Mouse (Mus musculus): ENCODE measurements around the gene Zbtb2. TPM values are rescaled to one million over a fixed set of nuclear protein-coding genes. Genes with fewer than 3 reads are reported as not detected.
A peak's percentile ranks its signal among the peaks of the same experiment; 100 is the strongest.

Zbtb2 gene
- polyA plus RNA-seq, 1 experiment, result 2.3 TPM

DNA sequence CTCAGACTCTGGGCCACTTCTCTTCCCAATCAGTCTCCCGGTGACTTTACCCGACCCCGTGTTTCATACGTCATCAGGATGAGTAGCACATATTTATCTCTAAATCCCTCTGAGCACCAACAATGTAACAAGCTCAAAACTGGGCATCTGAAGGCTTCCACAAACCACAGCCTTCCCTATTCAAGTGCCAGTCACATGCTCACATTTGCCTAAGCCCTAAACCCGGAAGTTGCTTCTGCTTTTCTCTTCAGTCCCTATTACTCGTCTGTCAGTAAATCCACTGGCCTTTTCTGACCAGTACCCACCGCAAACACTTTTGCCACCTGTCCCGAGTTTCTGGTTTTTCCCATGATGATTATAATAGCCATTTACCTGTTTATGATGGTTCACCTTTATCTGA lies 42.5 kb upstream of the Zbtb2 start:
- H3K4me1 ChIP-seq (ENCODE audit: control insufficient read depth, insufficient read depth, low read length), result peaks cover 7% of the 10 kb centered on the region
- H3K27ac ChIP-seq (ENCODE audit: control insufficient read depth, insufficient read depth, low read depth, low read length), result peak overlapping the region; percentile 63
- peak overlapping the region; percentile 85 for H3K4me3 ChIP-seq (ENCODE audit: control insufficient read depth, low read depth, low read length)
- H3K27me3 ChIP-seq (ENCODE audit: control insufficient read depth, insufficient read depth, low read length), result no peaks in the 10 kb centered on the region
- no peaks in the 10 kb centered on the region for H3K36me3 ChIP-seq (ENCODE audit: control insufficient read depth, insufficient read depth, low read length)
- TF ChIP-seq CTCF (IDR thresholded peaks at IDR 0.05; ENCODE audit: control insufficient read depth, insufficient read depth, insufficient replicate concordance, low read depth, low read length) (no peak), POLR2A (IDR thresholded peaks at IDR 0.05; ENCODE audit: control insufficient read depth, low read depth, low read length) (no peak)

DNA sequence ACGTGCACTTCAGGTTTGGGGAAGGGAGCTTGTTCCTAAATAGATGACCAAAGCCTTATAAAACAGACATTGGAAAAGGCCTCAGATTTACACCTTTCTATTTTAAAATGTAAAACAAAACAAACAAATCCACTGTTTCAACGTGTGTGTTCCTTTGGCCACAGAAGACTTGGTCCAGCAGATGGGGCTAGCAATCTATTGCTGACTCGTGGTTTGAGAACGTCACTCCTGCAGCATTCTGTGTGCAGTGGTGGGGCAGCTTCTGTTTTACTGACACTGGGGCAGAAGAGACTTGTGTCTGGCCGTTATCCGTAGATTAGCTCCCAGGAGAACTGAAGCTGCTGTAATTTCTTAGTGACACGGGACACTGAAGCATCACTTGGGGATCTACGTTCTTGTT lies 37.3 kb upstream of the Zbtb2 start:
- H3K27ac ChIP-seq (ENCODE audit: control insufficient read depth, insufficient read depth, low read depth, low read length), result no peak overlapping the region
- H3K36me3 ChIP-seq (ENCODE audit: control insufficient read depth, insufficient read depth, low read length), result no peaks in the 10 kb centered on the region
- peaks cover 10% of the 10 kb centered on the region for H3K4me1 ChIP-seq (ENCODE audit: control insufficient read depth, insufficient read depth, low read length)
- no peaks in the 10 kb centered on the region for H3K27me3 ChIP-seq (ENCODE audit: control insufficient read depth, insufficient read depth, low read length)
- TF ChIP-seq CTCF (IDR thresholded peaks at IDR 0.05; ENCODE audit: control insufficient read depth, insufficient read depth, insufficient replicate concordance, low read depth, low read length) (no peak), POLR2A (IDR thresholded peaks at IDR 0.05; ENCODE audit: control insufficient read depth, low read depth, low read length) (no peak)
- no peak overlapping the region for H3K4me3 ChIP-seq (ENCODE audit: control insufficient read depth, low read depth, low read length)

DNA sequence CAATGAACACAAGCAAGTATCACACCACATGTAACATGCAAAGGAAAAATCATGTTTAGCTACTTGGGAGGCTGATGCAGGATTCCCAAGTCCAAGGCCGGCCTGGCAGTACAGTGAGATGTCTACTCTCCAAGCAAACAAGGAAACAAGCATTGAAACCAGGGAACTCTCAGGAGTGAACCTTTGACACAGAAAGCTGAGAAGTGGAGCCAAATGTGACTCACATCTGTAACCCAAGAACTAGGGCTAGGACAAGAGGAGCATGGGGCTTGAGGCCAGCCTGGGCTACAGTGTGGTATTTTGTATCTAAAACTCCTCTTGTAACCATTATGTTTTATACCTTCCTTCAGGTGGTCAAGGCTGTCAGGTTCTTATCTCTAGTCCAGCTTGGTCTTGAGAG lies 19.3 kb upstream of the Zbtb2 start:
- H3K36me3 ChIP-seq (ENCODE audit: control insufficient read depth, insufficient read depth, low read length), result no peaks in the 10 kb centered on the region
- H3K27ac ChIP-seq (ENCODE audit: control insufficient read depth, insufficient read depth, low read depth, low read length), result no peak overlapping the region
- no peak overlapping the region for H3K4me3 ChIP-seq (ENCODE audit: control insufficient read depth, low read depth, low read length)
- TF ChIP-seq POLR2A (IDR thresholded peaks at IDR 0.05; ENCODE audit: control insufficient read depth, low read depth, low read length) (no peak), CTCF (IDR thresholded peaks at IDR 0.05; ENCODE audit: control insufficient read depth, insufficient read depth, insufficient replicate concordance, low read depth, low read length) (no peak)
- no peaks in the 10 kb centered on the region for H3K27me3 ChIP-seq (ENCODE audit: control insufficient read depth, insufficient read depth, low read length)
- H3K4me1 ChIP-seq (ENCODE audit: control insufficient read depth, insufficient read depth, low read length), result no peaks in the 10 kb centered on the region

DNA sequence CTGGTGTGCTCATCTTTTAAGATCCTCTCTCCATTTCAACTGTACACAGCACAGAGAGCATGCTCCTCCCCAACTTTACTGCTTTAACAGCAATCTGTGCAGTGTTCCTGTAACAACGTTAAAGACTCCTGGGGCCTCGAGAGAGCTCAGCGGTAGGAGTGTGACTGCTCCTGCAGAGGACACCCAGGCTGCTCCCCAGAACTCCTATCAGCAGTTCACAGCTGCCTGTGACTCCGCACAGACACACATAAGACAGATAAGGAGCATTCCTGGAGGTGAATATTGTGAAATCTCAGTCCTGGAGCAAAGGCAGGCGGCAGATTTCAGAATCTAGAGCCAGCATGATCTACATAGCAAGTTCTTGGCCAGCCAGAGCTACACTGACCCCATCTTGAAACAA lies 17.6 kb upstream of the Zbtb2 start:
- H3K36me3 ChIP-seq (ENCODE audit: control insufficient read depth, insufficient read depth, low read length), result no peaks in the 10 kb centered on the region
- no peak overlapping the region for H3K27ac ChIP-seq (ENCODE audit: control insufficient read depth, insufficient read depth, low read depth, low read length)

DNA sequence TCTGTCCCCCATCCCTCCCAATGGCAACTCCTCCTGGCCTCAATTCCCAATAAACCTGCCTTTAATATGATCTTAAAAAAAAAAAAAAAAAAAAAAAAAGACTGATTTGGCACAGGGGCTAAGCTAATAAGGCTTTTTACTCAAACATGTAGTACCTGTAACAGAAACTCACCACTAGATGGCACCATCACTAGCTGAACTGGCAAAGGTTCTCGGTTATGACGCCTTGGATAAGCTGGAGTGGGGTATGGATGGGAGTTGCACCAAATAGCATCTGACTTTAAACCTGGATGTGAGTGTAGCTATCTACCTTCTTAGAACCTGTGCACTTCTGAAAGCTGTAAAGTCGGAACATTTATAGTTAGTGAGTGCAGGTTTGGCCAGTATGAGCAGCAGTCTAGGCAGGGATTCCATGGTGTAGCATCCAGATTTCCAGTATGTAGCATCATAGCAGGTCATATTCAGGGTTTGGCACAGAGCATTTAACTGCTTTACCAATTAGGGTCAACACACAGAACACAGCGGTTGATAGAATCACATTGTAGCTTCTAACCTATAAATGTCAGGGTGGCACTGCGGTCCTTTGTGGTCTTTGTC lies 17.1 kb upstream of the Zbtb2 start:
- no peaks in the 10 kb centered on the region for H3K36me3 ChIP-seq (ENCODE audit: control insufficient read depth, insufficient read depth, low read length)
- no peak overlapping the region for H3K4me3 ChIP-seq (ENCODE audit: control insufficient read depth, low read depth, low read length)

More for the DNA sequence above, 17.6 kb upstream of the Zbtb2 start:
- no peak for TF ChIP-seq CTCF (IDR thresholded peaks at IDR 0.05; ENCODE audit: control insufficient read depth, insufficient read depth, insufficient replicate concordance, low read depth, low read length)
- TF ChIP-seq POLR2A (IDR thresholded peaks at IDR 0.05; ENCODE audit: control insufficient read depth, low read depth, low read length), result no peak
- Histone ChIP-seq H3K27me3 (ENCODE audit: control insufficient read depth, insufficient read depth, low read length) (no peaks in the 10 kb centered on the region), H3K4me3 (ENCODE audit: control insufficient read depth, low read depth, low read length) (no peak overlapping the region), H3K4me1 (ENCODE audit: control insufficient read depth, insufficient read depth, low read length) (no peaks in the 10 kb centered on the region)

DNA sequence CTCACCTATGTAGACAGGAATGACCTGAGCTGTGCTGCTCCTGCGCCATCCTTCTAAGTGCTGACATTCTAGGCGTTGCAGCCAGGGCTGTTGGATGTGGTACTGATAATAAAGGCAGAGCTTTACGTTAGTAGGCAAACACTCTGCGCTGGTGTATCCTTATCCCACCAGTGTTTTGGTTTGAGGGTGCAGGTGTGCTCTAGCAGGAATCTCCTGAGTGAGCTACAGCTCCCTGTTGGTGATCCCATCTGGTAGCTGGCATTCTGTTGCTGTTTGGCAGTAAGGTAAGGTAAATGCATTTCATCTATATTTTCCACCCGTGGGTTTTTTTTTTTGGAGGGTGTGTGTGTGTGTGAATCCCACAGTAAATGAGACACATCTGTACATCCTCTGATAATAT lies 10.2 kb upstream of the Zbtb2 start:
- Histone ChIP-seq H3K4me1 (ENCODE audit: control insufficient read depth, insufficient read depth, low read length) (no peaks in the 10 kb centered on the region), H3K4me3 (ENCODE audit: control insufficient read depth, low read depth, low read length) (no peak overlapping the region), H3K36me3 (ENCODE audit: control insufficient read depth, insufficient read depth, low read length) (no peaks in the 10 kb centered on the region), H3K27ac (ENCODE audit: control insufficient read depth, insufficient read depth, low read depth, low read length) (no peak overlapping the region), H3K27me3 (ENCODE audit: control insufficient read depth, insufficient read depth, low read length) (no peaks in the 10 kb centered on the region)
- no peak for TF ChIP-seq CTCF (IDR thresholded peaks at IDR 0.05; ENCODE audit: control insufficient read depth, insufficient read depth, insufficient replicate concordance, low read depth, low read length)
- no peak for TF ChIP-seq POLR2A (IDR thresholded peaks at IDR 0.05; ENCODE audit: control insufficient read depth, low read depth, low read length)

More for the DNA sequence above, 17.1 kb upstream of the Zbtb2 start:
- Histone ChIP-seq H3K27me3 (ENCODE audit: control insufficient read depth, insufficient read depth, low read length) (no peaks in the 10 kb centered on the region), H3K27ac (ENCODE audit: control insufficient read depth, insufficient read depth, low read depth, low read length) (no peak overlapping the region), H3K4me1 (ENCODE audit: control insufficient read depth, insufficient read depth, low read length) (no peaks in the 10 kb centered on the region)
- TF ChIP-seq POLR2A (IDR thresholded peaks at IDR 0.05; ENCODE audit: control insufficient read depth, low read depth, low read length), result no peak
- TF ChIP-seq CTCF (IDR thresholded peaks at IDR 0.05; ENCODE audit: control insufficient read depth, insufficient read depth, insufficient replicate concordance, low read depth, low read length), result no peak

DNA sequence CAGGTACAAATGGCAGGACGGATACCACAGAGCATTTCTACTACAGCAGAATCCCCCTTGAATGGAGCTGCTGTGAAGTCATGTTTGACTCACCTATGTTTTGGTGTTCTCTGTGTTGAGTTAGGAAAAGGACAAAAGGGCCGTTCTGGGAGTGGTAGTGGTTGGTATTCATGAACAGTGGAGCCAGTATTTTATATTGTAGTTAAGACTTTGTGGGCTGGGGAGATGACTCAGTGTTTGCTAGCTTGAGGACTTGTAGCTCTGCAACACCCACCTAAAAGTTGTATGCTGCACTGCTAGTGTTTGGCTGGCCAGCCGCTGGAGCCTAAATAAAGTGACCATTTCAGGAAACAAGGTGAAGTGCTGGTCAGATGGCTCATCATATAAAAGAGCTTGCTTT lies 7.4 kb upstream of the Zbtb2 start:
- H3K4me3 ChIP-seq (ENCODE audit: control insufficient read depth, low read depth, low read length), result no peak overlapping the region
- TF ChIP-seq CTCF (IDR thresholded peaks at IDR 0.05; ENCODE audit: control insufficient read depth, insufficient read depth, insufficient replicate concordance, low read depth, low read length) (no peak), POLR2A (IDR thresholded peaks at IDR 0.05; ENCODE audit: control insufficient read depth, low read depth, low read length) (no peak)
- H3K4me1 ChIP-seq (ENCODE audit: control insufficient read depth, insufficient read depth, low read length), result no peaks in the 10 kb centered on the region; the same call in 1 of the 2 replicates
- H3K27ac ChIP-seq (ENCODE audit: control insufficient read depth, insufficient read depth, low read depth, low read length), result no peak overlapping the region
- no peaks in the 10 kb centered on the region for H3K36me3 ChIP-seq (ENCODE audit: control insufficient read depth, insufficient read depth, low read length)
- no peaks in the 10 kb centered on the region for H3K27me3 ChIP-seq (ENCODE audit: control insufficient read depth, insufficient read depth, low read length)

Measured in testis, adult 2 months (tissue).